Mouse (Mus musculus): ENCODE results near the gene Inmt. TPM values are rescaled to one million over a fixed set of nuclear protein-coding genes. Genes with fewer than 3 reads are reported as not detected.

The Inmt gene
- under 1 TPM in 1 of 2 experiments, not detected in 1; 0.30 TPM for polyA plus RNA-seq (2012; fragmentation: generic; extraction: Trizol)

DNA sequence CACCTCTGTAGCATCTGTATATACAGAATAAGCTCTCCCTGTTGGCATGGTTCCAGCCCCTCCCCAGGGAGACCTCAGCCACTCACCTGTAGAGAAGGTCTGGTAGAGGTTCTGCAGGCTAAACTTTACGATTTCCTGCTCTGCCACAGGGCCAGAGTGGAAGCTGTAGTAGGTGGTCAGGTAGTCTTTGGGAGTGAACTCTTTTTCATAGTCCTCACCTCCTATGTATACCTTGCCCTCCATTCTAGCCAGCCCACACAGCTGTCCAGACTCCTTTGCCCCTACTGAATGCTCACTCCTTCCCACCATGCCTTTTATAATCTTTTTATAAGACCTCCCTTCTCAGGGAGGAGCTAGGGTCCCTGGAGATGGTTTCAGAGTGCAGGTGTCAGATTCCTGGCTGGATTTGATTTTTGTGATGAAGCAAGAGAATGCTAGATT is at the start of gene Inmt:
Inmt (minus strand) TSS at position 303 of the 441 bp plus-strand sequence.

GRCm38 (mm10) chr6:55202913-55203910 is 28.4 kb upstream of the Inmt start, which contains the start of gene Mindy4:
TSS of gene Mindy4 (plus strand) at chr6:55203383.

GRCm38 (mm10) chr6:55132794-55133193 is 42.0 kb downstream of the Inmt start, which contains the start of gene Crhr2:
TSS of gene Crhr2 (minus strand) at chr6:55133016.

Other genes starting within 250 kb of the Inmt start
- gene Nod1, start 202.4 kb downstream of the Inmt start, polyA plus RNA-seq (2012; fragmentation: generic; extraction: Trizol), result 1 to 10 TPM in 1 of 2 experiments, under 1 TPM in 1; 0.23 to 5.5 TPM
- 1 to 10 TPM; 1.6 to 2.2 TPM for gene Ggct, start 182.1 kb downstream of the Inmt start, polyA plus RNA-seq (2012; fragmentation: generic; extraction: Trizol)
- gene Gars, start 137.0 kb downstream of the Inmt start, polyA plus RNA-seq (2012; fragmentation: generic; extraction: Trizol), result 10 to 100 TPM; 66.5 to 77.1 TPM
- not detected for gene Crhr2, start 42.0 kb downstream of the Inmt start, polyA plus RNA-seq (2012; fragmentation: generic; extraction: Trizol)
- 1 to 10 TPM; 4.0 to 10.0 TPM for gene Mindy4, start 28.3 kb upstream of the Inmt start, polyA plus RNA-seq (2012; fragmentation: generic; extraction: Trizol)
- gene Aqp1, start 161.4 kb upstream of the Inmt start, polyA plus RNA-seq (2012; fragmentation: generic; extraction: Trizol), result 100 to 1,000 TPM in 1 of 2 experiments, 10 to 100 TPM in 1; 89.0 to 291 TPM
- not detected for gene Ghrhr, start 201.3 kb upstream of the Inmt start, polyA plus RNA-seq (2012; fragmentation: generic; extraction: Trizol)

Data from C3H10T1/2 (cell line).